Mouse (Mus musculus) limb, embryonic 10.5 days (tissue): ENCODE measurements around the gene Timm10. TPM values are rescaled to one million over a fixed set of nuclear protein-coding genes. Genes with fewer than 3 reads are reported as not detected.

Experiments
- DNase-seq: peaks from one replicate; pipeline ENCODE4 v3.0.0-alpha.2; 2017; ENCODE audit warnings: low spot score
- H3K27ac ChIP-seq: fragments of 300-500 bp; sonication (generic); 2 replicates; pipeline ENCODE4 v1.5.1; 2016; ENCODE audit warnings: mild to moderate bottlenecking
- H3K27me3 ChIP-seq: fragments of 300-500 bp; sonication (generic); 2 replicates; pipeline ENCODE4 v1.6.1; 2016; ENCODE audit warnings: low read depth, mild to moderate bottlenecking; ENCODE audit not compliant: poor library complexity, severe bottlenecking
- H3K36me3 ChIP-seq: fragments of 300-500 bp; sonication (generic); 2 replicates; pipeline ENCODE4 v1.6.1; 2016; ENCODE audit warnings: mild to moderate bottlenecking, moderate library complexity
- H3K4me1 ChIP-seq: fragments of 300-500 bp; sonication (generic); 2 replicates; pipeline ENCODE4 v1.6.1; 2016
- H3K4me3 ChIP-seq: fragments of 300-500 bp; sonication (generic); 2 replicates; pipeline ENCODE4 v1.5.1; 2016; ENCODE audit warnings: mild to moderate bottlenecking, moderate library complexity
- H3K9me3 ChIP-seq: fragments of 300-500 bp; sonication (generic); replicated peaks from 2 replicates; pipeline ENCODE4 v1.6.1; 2016; ENCODE audit warnings: mild to moderate bottlenecking
- WGBS: fragments of 180-500 bp; shearing (Covaris S2); methylation state at CpG from one replicate; pipeline ENCODE4 v1.1.7; 2016; 5-methylcytosine and 5-hydroxymethylcytosine counted together
- polyA plus RNA-seq: library from polyadenylated mRNA; unstranded; fragments of >200 nt; fragmentation: Nextera tagmentation; extraction: Ambion mirVana; gene quantifications from 2 replicates; pipeline ENCODE4 v1.2.1, GENCODE M21; 2016

Gene Timm10
- polyA plus RNA-seq, 1 experiment from 2014 or later: 64.5 TPM

DNA sequence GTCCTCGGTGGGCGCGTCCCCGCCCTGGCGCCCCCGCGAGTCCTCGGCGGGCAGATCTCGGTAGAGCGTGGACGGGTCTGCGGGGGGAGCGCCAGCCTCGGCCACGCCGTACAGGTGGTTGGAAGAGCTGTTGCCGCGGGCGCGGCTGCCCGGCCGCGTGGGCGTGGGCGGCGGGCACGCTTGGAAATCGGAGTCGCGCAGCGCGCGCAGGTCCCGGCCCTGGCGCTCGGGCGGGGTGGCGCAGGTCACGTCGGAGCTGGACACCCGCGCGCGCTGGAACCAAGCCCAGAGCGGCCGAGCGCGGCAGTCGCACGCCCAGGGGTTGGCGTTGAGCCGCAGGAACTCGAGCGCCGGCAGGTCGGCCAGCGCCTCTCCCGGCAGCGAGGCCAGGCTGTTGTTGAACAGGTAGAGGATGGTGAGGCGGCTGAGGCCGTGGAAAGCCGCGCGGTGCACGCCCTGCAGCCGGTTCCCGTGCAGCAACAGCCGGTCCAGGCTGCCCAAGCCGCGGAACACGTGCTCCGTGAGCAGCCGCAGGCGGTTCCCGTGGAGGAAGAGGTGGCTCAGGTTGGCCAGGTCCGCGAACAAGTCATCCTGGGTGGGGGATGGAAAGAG, 45.4 kb downstream of the Timm10 start:
- Histone ChIP-seq H3K9me3 (no peaks in the 10 kb centered on the region), H3K4me1 (peaks cover 11% of the 10 kb centered on the region), H3K27ac (peak overlapping the region; percentile 66), H3K27me3 (peaks cover 100% of the 10 kb centered on the region), H3K4me3 (peak overlapping the region; percentile 54), H3K36me3 (no peaks in the 10 kb centered on the region)
- peak; percentile 68 for DNase-seq
- WGBS: 1% methylated on average over 78 of the region's 78 CpGs

DNA sequence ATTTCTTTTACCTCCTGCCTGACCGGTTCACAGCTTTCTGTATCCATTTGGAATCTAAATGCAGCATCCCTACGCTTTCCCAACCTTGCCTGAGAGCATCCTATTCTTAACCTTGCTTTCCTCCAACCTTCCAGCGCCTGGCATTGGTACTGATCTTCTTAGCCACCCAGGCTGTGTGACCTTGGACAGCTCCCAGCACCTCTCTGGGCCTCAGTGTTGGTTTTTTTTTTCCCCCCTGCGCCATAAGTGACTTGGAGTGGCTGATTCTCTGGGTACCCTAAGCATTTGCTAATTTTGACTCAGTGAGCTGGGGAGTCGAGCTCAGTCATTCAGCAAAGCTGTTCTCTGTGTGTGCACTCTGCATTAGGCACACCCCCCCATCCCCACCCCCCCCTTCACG, 49.0 kb downstream of the Timm10 start:
- Histone ChIP-seq H3K4me3 (no peak overlapping the region), H3K4me1 (peaks cover 11% of the 10 kb centered on the region), H3K27me3 (peaks cover 94% of the 10 kb centered on the region), H3K27ac (no peak overlapping the region), H3K9me3 (no peaks in the 10 kb centered on the region), H3K36me3 (no peaks in the 10 kb centered on the region)
- WGBS: 44% methylated on average over 6 of the region's 6 CpGs
- no peak for DNase-seq

Other genes starting within 250 kb of the Timm10 start
- 38.2 and 40.0 TPM in 2 replicates for gene Ctnnd1, start 176.2 kb upstream of the Timm10 start, polyA plus RNA-seq
- gene Btbd18, start 167.9 kb upstream of the Timm10 start, polyA plus RNA-seq: 0.20 and 0.58 TPM in 2 replicates
- gene Selenoh, start 156.2 kb upstream of the Timm10 start, polyA plus RNA-seq: 507 and 566 TPM in 2 replicates
- gene Gm28635, start 149.0 kb upstream of the Timm10 start, polyA plus RNA-seq: not detected in 2 replicates
- 41.1 and 43.4 TPM in 2 replicates for gene Med19, start 148.6 kb upstream of the Timm10 start, polyA plus RNA-seq
- gene Tmx2, start 147.9 kb upstream of the Timm10 start, polyA plus RNA-seq: 115 and 132 TPM in 2 replicates
- gene Zdhhc5, start 111.8 kb upstream of the Timm10 start, polyA plus RNA-seq: 33.7 and 34.3 TPM in 2 replicates
- gene Clp1, start 99.6 kb upstream of the Timm10 start, polyA plus RNA-seq: 57.8 and 58.8 TPM in 2 replicates
- 5.7 and 9.6 TPM in 2 replicates for gene Ypel4, start 92.9 kb upstream of the Timm10 start, polyA plus RNA-seq
- 7.6 and 8.2 TPM in 2 replicates for gene Gm19426, start 83.3 kb upstream of the Timm10 start, polyA plus RNA-seq
- 9.3 and 10.8 TPM in 2 replicates for gene Serping1, start 51.6 kb upstream of the Timm10 start, polyA plus RNA-seq
- gene Ube2l6, start 28.2 kb upstream of the Timm10 start, polyA plus RNA-seq: 17.6 and 19.2 TPM in 2 replicates
- gene Smtnl1, start 4.3 kb upstream of the Timm10 start, polyA plus RNA-seq: 0.11 and 0.56 TPM in 2 replicates
- 36.6 and 42.6 TPM in 2 replicates for gene Slc43a1, start 11.9 kb downstream of the Timm10 start, polyA plus RNA-seq
- gene Rtn4rl2, start 59.7 kb downstream of the Timm10 start, polyA plus RNA-seq: 0.74 and 1.0 TPM in 2 replicates
- 30.4 and 32.8 TPM in 2 replicates for gene Slc43a3, start 109.6 kb downstream of the Timm10 start, polyA plus RNA-seq
- 0.18 TPM in 1 of 2 replicates, not detected in the other for gene Prg2, start 153.5 kb downstream of the Timm10 start, polyA plus RNA-seq
- gene Prg3, start 161.2 kb downstream of the Timm10 start, polyA plus RNA-seq: 0.15 TPM in 1 of 2 replicates, not detected in the other
- gene Ssrp1, start 210.2 kb downstream of the Timm10 start, polyA plus RNA-seq: 421 and 433 TPM in 2 replicates
- gene P2rx3, start 210.5 kb downstream of the Timm10 start, polyA plus RNA-seq: 2.1 and 2.8 TPM in 2 replicates
- 28.7 and 32.0 TPM in 2 replicates for gene Tnks1bp1, start 221.0 kb downstream of the Timm10 start, polyA plus RNA-seq